Mouse (Mus musculus) forebrain, embryonic 13.5 days (tissue): ENCODE results near the gene Mreg. TPM values are rescaled to one million over a fixed set of nuclear protein-coding genes. Genes with fewer than 3 reads are reported as not detected.
A peak's percentile ranks its signal among the peaks of the same experiment; 100 is the strongest.
"Not testable (repeated sequence)": the region's sequence is repeated elsewhere in the genome, so short reads cannot be mapped to it uniquely, and the experiment has no call there.

Experiments
- ATAC-seq: fragments of 200-750 bp; cut with Nextera tagmentation; 2 replicates; pipeline ENCODE4 v1.8.0; 2017
- H3K27ac ChIP-seq: fragments of 300-500 bp; sonication (generic); 2 replicates; pipeline ENCODE4 v1.5.1; 2015; ENCODE audit warnings: inconsistent platforms, mild to moderate bottlenecking, moderate library complexity
- H3K27me3 ChIP-seq: fragments of 300-500 bp; sonication (generic); 2 replicates; pipeline ENCODE4 v1.6.1; 2015; ENCODE audit warnings: mild to moderate bottlenecking, inconsistent platforms
- H3K36me3 ChIP-seq: fragments of 300-500 bp; sonication (generic); 2 replicates; pipeline ENCODE4 v1.6.1; 2015; ENCODE audit warnings: mild to moderate bottlenecking, inconsistent platforms; ENCODE audit not compliant: poor library complexity, severe bottlenecking
- H3K4me1 ChIP-seq: fragments of 300-500 bp; sonication (generic); 2 replicates; pipeline ENCODE4 v1.6.1; 2015; ENCODE audit warnings: inconsistent platforms
- H3K4me2 ChIP-seq: fragments of 300-500 bp; sonication (generic); 2 replicates; pipeline ENCODE4 v1.6.1; 2015; ENCODE audit warnings: inconsistent platforms, mild to moderate bottlenecking, moderate library complexity
- H3K4me3 ChIP-seq: fragments of 300-500 bp; sonication (generic); 2 replicates; pipeline ENCODE4 v1.5.1; 2015; ENCODE audit warnings: mild to moderate bottlenecking, inconsistent platforms
- H3K9ac ChIP-seq: fragments of 300-500 bp; sonication (generic); 2 replicates; pipeline ENCODE4 v1.6.1; 2015; ENCODE audit warnings: mild to moderate bottlenecking, inconsistent platforms
- H3K9me3 ChIP-seq: fragments of 300-500 bp; sonication (generic); replicated peaks from 2 replicates; pipeline ENCODE4 v1.6.1; 2016; ENCODE audit warnings: inconsistent platforms
- WGBS: fragments of 180-500 bp; shearing (Covaris S2); methylation state at CpG from one replicate; pipeline ENCODE4 v1.1.7; 2015; 5-methylcytosine and 5-hydroxymethylcytosine counted together
- polyA plus RNA-seq: library from polyadenylated mRNA; unstranded; fragments of >200 nt; fragmentation: Nextera tagmentation; extraction: Ambion mirVana; gene quantifications from 2 replicates; pipeline ENCODE4 v1.2.1, GENCODE M21; 2015

The Mreg gene
- polyA plus RNA-seq, 1 experiment from 2014 or later, result 1.5 TPM

GRCm38 (mm10) chr1:72242581-72243143, 30.6 kb upstream of the Mreg start:
- H3K27me3 ChIP-seq, result peaks cover 12% of the 10 kb centered on the region
- H3K36me3 ChIP-seq, result no peaks in the 10 kb centered on the region
- no peak for ATAC-seq
- no peaks in the 10 kb centered on the region; the same call in 1 of the 2 replicates for H3K4me1 ChIP-seq
- no peak overlapping the region for H3K4me3 ChIP-seq
- 84% methylated on average over 5 of the region's 5 CpGs for WGBS
- no peak overlapping the region for H3K27ac ChIP-seq
- no peaks in the 10 kb centered on the region for H3K9me3 ChIP-seq
- H3K4me2 ChIP-seq, result no peak overlapping the region
- H3K9ac ChIP-seq, result no peak overlapping the region

GRCm38 (mm10) chr1:72239113-72239512, 27.0 kb upstream of the Mreg start:
- not testable (repeated sequence) for H3K4me2 ChIP-seq, ATAC-seq, H3K27ac ChIP-seq, H3K4me1 ChIP-seq, H3K4me3 ChIP-seq, H3K9me3 ChIP-seq, H3K36me3 ChIP-seq, H3K9ac ChIP-seq
- peaks cover 27% of the 10 kb centered on the region for H3K27me3 ChIP-seq
- WGBS, result 80% methylated on average over 3 of the region's 3 CpGs

DNA sequence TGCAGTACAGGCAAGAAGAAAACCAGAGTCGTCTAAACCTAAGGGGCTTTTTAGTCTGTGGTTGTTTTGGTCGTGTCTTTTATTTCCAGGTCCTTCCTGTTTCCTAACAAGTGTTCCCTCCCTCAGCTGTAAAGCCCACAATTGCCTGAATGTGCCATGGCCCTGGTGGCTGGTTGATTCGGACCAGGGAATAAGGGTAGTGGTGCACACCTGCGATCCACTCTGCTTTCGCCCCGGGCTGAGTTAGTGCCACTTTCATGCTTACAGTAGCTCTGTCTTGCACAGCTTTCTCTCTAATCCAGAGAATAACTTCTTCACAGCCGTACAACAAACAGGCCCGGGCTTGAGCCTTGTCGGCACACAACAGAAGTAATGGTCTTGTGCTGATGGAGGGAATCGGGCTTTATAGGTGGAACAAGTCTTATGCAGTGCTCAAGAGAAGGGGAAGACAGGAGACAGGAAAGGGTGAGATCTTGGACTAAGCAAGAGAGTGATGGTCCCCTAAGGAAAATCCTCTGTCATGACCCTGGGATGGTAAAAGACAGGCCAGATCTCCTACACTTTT, 26.0 kb upstream of the Mreg start:
- Histone ChIP-seq H3K4me1 (peaks cover 9% of the 10 kb centered on the region), H3K27me3 (peaks cover 27% of the 10 kb centered on the region), H3K9me3 (no peaks in the 10 kb centered on the region), H3K9ac (no peak overlapping the region), H3K36me3 (no peaks in the 10 kb centered on the region), H3K27ac (no peak overlapping the region), H3K4me2 (no peak overlapping the region), H3K4me3 (no peak overlapping the region)
- no peak for ATAC-seq
- 68% methylated on average over 10 of the region's 10 CpGs for WGBS

DNA sequence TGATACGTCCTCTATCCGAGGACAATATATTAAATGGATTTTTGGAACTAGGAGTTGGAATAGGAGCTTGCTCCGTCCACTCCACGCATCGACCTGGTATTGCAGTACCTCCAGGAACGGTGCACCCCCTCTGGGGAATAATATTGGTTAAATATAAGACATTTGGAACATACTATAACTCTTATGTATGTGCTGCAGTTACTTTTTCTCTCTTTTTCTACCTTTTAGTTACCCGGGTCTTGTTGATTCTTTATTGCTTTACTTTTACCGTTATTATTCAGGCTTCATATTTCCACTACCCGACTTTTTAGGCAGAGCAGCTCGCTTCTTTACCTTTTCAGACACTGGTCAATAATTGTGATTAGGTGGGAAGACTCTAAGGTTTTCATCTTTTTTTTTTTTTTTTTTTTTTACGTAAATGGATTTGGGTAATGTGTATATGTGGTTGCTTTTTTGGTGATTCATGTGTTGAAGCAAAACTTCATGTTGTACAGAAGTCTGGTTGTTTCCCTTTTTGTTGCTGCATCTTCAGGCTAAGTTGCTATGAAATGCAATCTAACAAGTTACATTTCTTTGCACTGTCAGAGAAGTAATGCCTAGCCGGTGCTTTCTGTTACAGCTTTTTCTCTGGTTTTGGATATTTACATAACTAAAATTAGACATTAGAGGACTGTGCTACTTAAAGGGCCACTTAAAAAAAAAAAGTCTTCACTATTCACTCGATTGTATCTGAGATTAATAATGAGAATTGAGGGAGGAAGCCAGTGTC, 25.1 kb upstream of the Mreg start:
- peaks cover 27% of the 10 kb centered on the region for H3K27me3 ChIP-seq
- H3K27ac ChIP-seq, result no peak overlapping the region
- H3K4me1 ChIP-seq, result peaks cover 9% of the 10 kb centered on the region
- WGBS, result 8% methylated on average over 13 of the region's 13 CpGs
- H3K4me2 ChIP-seq, result peak overlapping the region; percentile 49
- H3K36me3 ChIP-seq, result no peaks in the 10 kb centered on the region
- H3K9me3 ChIP-seq, result no peaks in the 10 kb centered on the region
- ATAC-seq, result no peak
- H3K9ac ChIP-seq, result no peak overlapping the region
- H3K4me3 ChIP-seq, result peak overlapping the region; percentile 17

- not testable (repeated sequence) for H3K9me3 ChIP-seq, H3K4me1 ChIP-seq, H3K36me3 ChIP-seq
- Histone ChIP-seq H3K4me3 (peak overlapping the region; percentile 55), H3K4me2 (peak overlapping the region; percentile 76), H3K9ac (peak overlapping the region; percentile 70), H3K27me3 (peaks cover 27% of the 10 kb centered on the region), H3K27ac (peak overlapping the region; percentile 72)
- ATAC-seq, result peak; percentile 89
- WGBS, result under 1% methylated on average over 36 of the region's 50 CpGs
These were observed 24.4 kb upstream of the Mreg start for GRCm38 (mm10) chr1:72236363-72237006.

DNA sequence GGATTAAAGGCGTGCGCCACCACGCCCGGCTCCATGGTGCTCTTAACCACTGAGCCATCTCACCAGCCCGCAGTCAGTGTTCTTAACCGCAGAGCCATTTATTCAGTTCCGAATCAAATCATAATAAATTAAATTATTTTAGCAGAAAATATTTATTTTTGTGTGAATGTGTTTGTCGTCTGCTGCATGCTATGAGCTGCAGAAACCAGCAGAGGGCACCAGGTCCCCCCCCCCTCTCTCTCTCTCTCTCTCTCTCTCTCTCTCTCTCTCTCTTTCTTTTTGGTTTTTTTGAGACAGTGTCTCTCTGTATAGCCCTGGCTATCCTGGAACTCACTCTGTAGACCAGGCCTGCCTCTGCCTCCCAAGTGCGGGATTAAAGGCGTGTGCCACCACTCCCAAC, 20.5 kb upstream of the Mreg start:
- not testable (repeated sequence) for H3K9ac ChIP-seq, H3K9me3 ChIP-seq, H3K4me1 ChIP-seq, H3K27ac ChIP-seq, H3K4me3 ChIP-seq, H3K4me2 ChIP-seq, H3K36me3 ChIP-seq, ATAC-seq
- WGBS, result 76% methylated on average over 10 of the region's 10 CpGs
- peaks cover 15% of the 10 kb centered on the region for H3K27me3 ChIP-seq

GRCm38 (mm10) chr1:72228974-72229373, 16.9 kb upstream of the Mreg start:
- H3K27me3 ChIP-seq, result peaks cover 16% of the 10 kb centered on the region
- no peak overlapping the region for H3K4me3 ChIP-seq

DNA sequence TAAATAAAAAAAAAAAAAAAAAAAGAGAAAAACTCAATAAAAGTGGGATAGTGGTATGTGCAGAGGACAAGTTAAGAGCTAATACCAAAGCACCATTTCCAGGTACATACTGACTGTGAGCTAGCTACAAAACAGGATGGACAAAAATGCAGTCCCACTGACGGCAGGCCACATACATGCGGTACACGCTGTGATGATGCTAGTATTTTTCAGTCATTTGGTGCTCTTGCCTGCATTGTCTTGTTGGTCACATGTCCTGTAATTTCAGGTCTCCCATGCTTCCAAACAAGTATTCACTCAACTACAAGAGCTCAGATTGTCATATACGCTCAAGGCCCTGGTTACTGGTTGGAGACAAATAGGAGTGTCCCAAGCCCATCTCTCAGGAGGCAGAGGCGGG, 15.4 kb upstream of the Mreg start:
- WGBS, result 86% methylated on average over 5 of the region's 5 CpGs
- Histone ChIP-seq H3K9ac (no peak overlapping the region), H3K4me2 (no peak overlapping the region), H3K9me3 (no peaks in the 10 kb centered on the region), H3K27ac (no peak overlapping the region), H3K4me1 (peaks cover 3% of the 10 kb centered on the region; the same call in 1 of the 2 replicates), H3K4me3 (no peak overlapping the region), H3K36me3 (no peaks in the 10 kb centered on the region), H3K27me3 (peaks cover 28% of the 10 kb centered on the region)
- no peak for ATAC-seq

More at GRCm38 (mm10) chr1:72228974-72229373, 16.9 kb upstream of the Mreg start:
- no peaks in the 10 kb centered on the region for H3K9me3 ChIP-seq
- no peak overlapping the region for H3K27ac ChIP-seq
- no peaks in the 10 kb centered on the region for H3K36me3 ChIP-seq
- no peak overlapping the region for H3K4me2 ChIP-seq
- H3K9ac ChIP-seq, result no peak overlapping the region
- ATAC-seq, result no peak
- WGBS, result 13% methylated on average over 3 of the region's 3 CpGs
- H3K4me1 ChIP-seq, result peaks cover 3% of the 10 kb centered on the region; the same call in 1 of the 2 replicates

GRCm38 (mm10) chr1:72226887-72227481, 14.9 kb upstream of the Mreg start:
- H3K36me3 ChIP-seq, result no peaks in the 10 kb centered on the region
- H3K4me1 ChIP-seq, result peaks cover 3% of the 10 kb centered on the region; the same call in 1 of the 2 replicates
- no peak overlapping the region for H3K4me3 ChIP-seq
- H3K9ac ChIP-seq, result no peak overlapping the region
- peak overlapping the region; percentile 65; the same call in 1 of the 2 replicates for H3K4me2 ChIP-seq
- no peak overlapping the region for H3K27ac ChIP-seq
- no peaks in the 10 kb centered on the region for H3K9me3 ChIP-seq
- peaks cover 28% of the 10 kb centered on the region for H3K27me3 ChIP-seq
- ATAC-seq, result no peak
- WGBS, result 57% methylated on average over 4 of the region's 4 CpGs

DNA sequence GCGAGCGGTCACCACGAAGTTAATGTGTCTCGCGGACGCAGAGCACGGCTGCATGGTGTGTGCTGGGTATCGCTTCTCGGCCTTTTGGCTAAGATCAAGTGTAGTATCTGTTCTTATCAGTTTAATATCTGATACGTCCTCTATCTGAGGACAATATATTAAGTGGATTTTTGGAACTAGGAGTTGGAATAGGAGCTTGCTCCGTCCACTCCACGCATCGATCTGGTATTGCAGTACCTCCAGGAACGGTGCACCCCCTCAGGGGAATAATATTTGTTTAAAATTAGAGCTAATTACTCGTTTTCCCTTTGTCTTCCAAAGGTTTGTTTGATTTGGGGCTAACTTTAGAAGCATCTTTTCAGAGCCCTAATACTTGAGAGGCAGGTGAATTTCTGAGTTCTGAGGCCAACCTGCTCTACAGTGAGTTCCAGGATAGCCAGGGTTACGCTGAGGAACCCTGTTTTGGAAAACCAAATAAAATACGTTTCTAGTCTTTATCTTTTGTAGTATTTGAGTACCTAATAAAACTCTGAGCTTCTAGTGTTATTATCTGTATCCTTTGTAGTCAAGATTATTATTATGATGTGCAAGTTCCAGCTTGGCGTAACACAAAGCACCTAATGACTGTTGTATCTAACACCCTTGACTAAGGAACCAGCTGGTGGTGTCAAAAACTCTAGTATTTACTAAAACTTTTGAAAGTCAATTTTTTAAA, 14.2 kb upstream of the Mreg start:
- under 1% methylated on average over 11 of the region's 18 CpGs for WGBS
- Histone ChIP-seq H3K36me3 (no peaks in the 10 kb centered on the region), H3K9me3 (no peaks in the 10 kb centered on the region), H3K4me2 (peak overlapping the region; percentile 65), H3K27ac (no peak overlapping the region), H3K27me3 (peaks cover 28% of the 10 kb centered on the region), H3K9ac (no peak overlapping the region), H3K4me3 (peak overlapping the region; percentile 44), H3K4me1 (peaks cover 3% of the 10 kb centered on the region; the same call in 1 of the 2 replicates)
- peak; percentile 89 for ATAC-seq

- peak overlapping the region; percentile 44 for H3K4me3 ChIP-seq
- H3K4me2 ChIP-seq, result peak overlapping the region; percentile 65
- H3K9me3 ChIP-seq, H3K27ac ChIP-seq, H3K36me3 ChIP-seq, H3K4me1 ChIP-seq: not testable (repeated sequence)
- H3K27me3 ChIP-seq, result peaks cover 28% of the 10 kb centered on the region
- ATAC-seq, result peak; percentile 92
- under 1% methylated on average over 25 of the region's 31 CpGs for WGBS
- H3K9ac ChIP-seq, result peak overlapping the region; percentile 53
These were observed 13.6 kb upstream of the Mreg start for GRCm38 (mm10) chr1:72225720-72226171.
